Mouse (Mus musculus) midbrain, embryonic 15.5 days (tissue): Measurements from ENCODE around the gene Ppm1h. TPM values are rescaled to one million over a fixed set of nuclear protein-coding genes. Genes with fewer than 3 reads are reported as not detected.

Experiments used
- ATAC-seq: fragments of 200-750 bp; cut with Nextera tagmentation; replicated peaks from 2 replicates; pipeline ENCODE4 v1.8.0; 2017; ENCODE audit warnings: moderate TSS enrichment
- H3K27ac ChIP-seq: fragments of 300-500 bp; sonication (generic); 2 replicates; pipeline ENCODE4 v1.5.1; 2015; ENCODE audit warnings: mild to moderate bottlenecking, inconsistent platforms
- H3K27me3 ChIP-seq: fragments of 300-500 bp; sonication (generic); replicated peaks from 2 replicates; pipeline ENCODE4 v1.6.1; 2015; ENCODE audit warnings: inconsistent platforms
- H3K36me3 ChIP-seq: fragments of 300-500 bp; sonication (generic); replicated peaks from 2 replicates; pipeline ENCODE4 v1.6.1; 2015; ENCODE audit warnings: inconsistent platforms
- H3K4me1 ChIP-seq: fragments of 300-500 bp; sonication (generic); 2 replicates; pipeline ENCODE4 v1.6.1; 2015; ENCODE audit warnings: inconsistent platforms
- H3K4me2 ChIP-seq: fragments of 300-500 bp; sonication (generic); 2 replicates; pipeline ENCODE4 v1.6.1; 2015; ENCODE audit warnings: inconsistent platforms, mild to moderate bottlenecking, moderate library complexity
- H3K4me3 ChIP-seq: fragments of 300-500 bp; sonication (generic); 2 replicates; pipeline ENCODE4 v1.5.1; 2015; ENCODE audit warnings: mild to moderate bottlenecking, inconsistent platforms
- H3K9ac ChIP-seq: fragments of 300-500 bp; sonication (generic); 2 replicates; pipeline ENCODE4 v1.6.1; 2015; ENCODE audit warnings: mild to moderate bottlenecking, inconsistent platforms
- H3K9me3 ChIP-seq: fragments of 300-500 bp; sonication (generic); 2 replicates; pipeline ENCODE4 v1.6.1; 2016; ENCODE audit warnings: inconsistent platforms
- WGBS: fragments of 180-500 bp; shearing (Covaris S2); methylation state at CpG from one replicate; pipeline ENCODE4 v1.1.7; 2015; ENCODE audit warnings: mixed read lengths; 5-methylcytosine and 5-hydroxymethylcytosine counted together
- polyA plus RNA-seq: library from polyadenylated mRNA; unstranded; fragments of >200 nt; fragmentation: Nextera tagmentation; extraction: Ambion mirVana; gene quantifications from 2 replicates; pipeline ENCODE4 v1.2.1, GENCODE M21; 2015

Ppm1h gene
- polyA plus RNA-seq, 1 experiment from 2014 or later = 21.4 TPM

DNA sequence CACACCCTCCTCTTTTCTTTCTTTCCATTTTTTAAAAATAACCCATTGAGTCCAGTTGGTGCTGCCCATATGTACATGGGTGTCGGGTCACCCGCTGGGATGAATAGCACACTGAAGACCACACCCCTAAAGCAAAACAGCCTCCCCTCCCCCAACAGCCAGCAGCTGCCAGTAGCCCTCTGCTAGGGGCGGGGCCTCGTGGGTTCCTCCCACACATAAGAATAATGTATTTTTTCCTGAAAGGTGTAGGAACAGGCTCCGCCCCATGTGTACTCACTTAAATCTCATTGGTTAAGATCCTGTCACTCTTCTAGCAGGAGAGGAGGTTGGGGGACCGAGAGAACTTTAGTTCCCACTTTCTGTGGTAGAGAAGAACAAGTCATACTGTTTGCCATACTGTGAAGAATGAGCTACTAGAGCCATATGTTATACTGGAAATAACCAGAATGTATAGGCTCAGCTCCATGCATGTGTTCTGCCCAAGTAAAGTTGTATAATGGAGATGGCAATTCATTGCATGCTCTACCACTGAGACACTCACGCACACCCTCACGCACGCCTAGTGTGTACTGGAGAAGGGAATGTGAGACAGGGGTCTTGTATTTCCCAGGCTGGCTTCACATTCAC lies 231.0 kb downstream of the Ppm1h start:
- Histone ChIP-seq H3K4me3 (no peak overlapping the region), H3K4me1 (peaks cover 16% of the 10 kb centered on the region), H3K4me2 (no peak overlapping the region), H3K36me3 (no peaks in the 10 kb centered on the region), H3K9me3 (no peaks in the 10 kb centered on the region), H3K27me3 (no peaks in the 10 kb centered on the region), H3K9ac (no peak overlapping the region), H3K27ac (no peak overlapping the region)
- ATAC-seq = no peak
- 93% methylated on average over 9 of the region's 9 CpGs for WGBS

DNA sequence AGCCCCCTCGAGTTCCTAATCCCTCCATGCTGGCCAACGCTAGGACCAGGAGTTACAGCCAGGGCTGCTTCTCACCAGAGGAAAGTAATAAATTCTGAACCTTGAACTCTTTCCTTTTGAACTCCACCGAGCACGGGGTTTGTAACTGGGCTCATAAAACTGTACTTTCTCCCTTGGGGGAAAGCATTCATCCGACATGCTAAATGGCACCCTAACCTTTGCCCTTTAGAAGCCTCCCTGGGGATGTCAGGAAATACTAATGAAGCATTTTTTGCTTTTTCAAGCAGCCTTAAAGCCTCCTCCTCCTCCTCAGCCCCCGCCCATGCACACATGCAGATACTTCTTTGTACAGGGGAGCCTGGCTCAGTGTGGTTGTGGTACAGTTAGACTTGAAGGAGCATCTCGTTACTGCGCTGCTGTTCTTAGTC lies 232.2 kb downstream of the Ppm1h start:
- no peaks in the 10 kb centered on the region for H3K27me3 ChIP-seq
- no peaks in the 10 kb centered on the region for H3K9me3 ChIP-seq
- H3K27ac ChIP-seq = no peak overlapping the region
- no peak overlapping the region for H3K4me2 ChIP-seq
- H3K4me1 ChIP-seq = peaks cover 16% of the 10 kb centered on the region
- WGBS = 65% methylated on average over 8 of the region's 8 CpGs
- H3K4me3 ChIP-seq = no peak overlapping the region
- no peak for ATAC-seq
- no peak overlapping the region for H3K9ac ChIP-seq
- H3K36me3 ChIP-seq = no peaks in the 10 kb centered on the region

DNA sequence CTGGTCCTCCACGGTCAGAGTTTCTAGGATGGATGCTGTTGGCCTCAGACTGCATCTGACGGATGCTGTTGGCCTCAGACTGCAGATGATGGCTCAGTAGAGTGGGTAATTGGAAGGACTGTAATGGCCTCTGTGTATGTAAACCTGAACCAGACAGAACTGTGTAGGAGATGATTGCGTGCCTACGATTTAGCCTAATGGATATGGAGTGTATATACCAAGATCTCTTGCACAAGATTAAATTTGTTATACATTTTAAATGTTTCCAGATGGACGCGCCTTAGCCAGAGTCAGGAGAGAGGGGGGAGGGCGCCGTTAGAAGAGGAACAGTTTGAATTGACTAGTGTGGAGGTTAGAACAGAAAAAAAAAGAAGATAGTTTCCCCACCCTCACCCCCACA lies 233.1 kb downstream of the Ppm1h start:
- 68% methylated on average over 8 of the region's 8 CpGs for WGBS
- no peaks in the 10 kb centered on the region for H3K27me3 ChIP-seq
- peaks cover 16% of the 10 kb centered on the region for H3K4me1 ChIP-seq
- no peak for ATAC-seq
- H3K9ac ChIP-seq = no peak overlapping the region
- H3K4me3 ChIP-seq = no peak overlapping the region
- no peak overlapping the region for H3K4me2 ChIP-seq
- no peaks in the 10 kb centered on the region for H3K36me3 ChIP-seq
- H3K27ac ChIP-seq = no peak overlapping the region
- no peaks in the 10 kb centered on the region for H3K9me3 ChIP-seq

DNA sequence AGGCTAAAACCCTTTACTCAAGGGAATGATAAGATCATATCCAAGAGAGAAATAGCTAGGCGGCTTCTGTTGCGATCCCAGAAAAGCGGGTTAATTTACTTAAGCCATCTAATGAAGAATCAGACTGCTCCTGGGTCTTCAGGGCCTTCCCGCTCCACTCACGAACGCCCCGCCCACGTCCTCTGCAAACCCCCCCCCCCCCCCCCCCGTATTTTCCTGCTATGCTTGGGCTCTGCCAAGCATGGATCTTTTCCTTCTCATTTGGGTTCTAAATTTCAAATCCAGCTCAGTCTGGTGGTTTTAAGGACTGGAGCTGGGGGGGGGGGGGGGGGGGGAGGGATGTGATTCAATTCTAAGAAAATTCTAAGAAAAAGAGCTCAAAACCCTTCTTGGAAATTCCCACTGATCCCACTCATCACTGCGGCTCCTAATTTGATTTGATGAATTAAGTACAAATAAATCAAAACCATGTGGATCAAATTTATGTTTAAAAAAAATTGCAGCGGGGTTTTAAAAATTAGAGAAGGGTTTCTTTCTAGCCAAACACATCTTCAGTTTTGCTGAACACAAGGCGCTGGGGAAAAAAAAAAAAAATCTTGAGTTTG lies 233.6 kb downstream of the Ppm1h start:
- 33% methylated on average over 11 of the region's 12 CpGs for WGBS
- H3K9ac ChIP-seq = no peak overlapping the region
- H3K36me3 ChIP-seq = no peaks in the 10 kb centered on the region
- H3K4me1 ChIP-seq = peaks cover 16% of the 10 kb centered on the region
- no peaks in the 10 kb centered on the region for H3K9me3 ChIP-seq
- no peak for ATAC-seq
- no peak overlapping the region for H3K27ac ChIP-seq
- H3K4me3 ChIP-seq = no peak overlapping the region
- no peak overlapping the region for H3K4me2 ChIP-seq
- H3K27me3 ChIP-seq = no peaks in the 10 kb centered on the region

DNA sequence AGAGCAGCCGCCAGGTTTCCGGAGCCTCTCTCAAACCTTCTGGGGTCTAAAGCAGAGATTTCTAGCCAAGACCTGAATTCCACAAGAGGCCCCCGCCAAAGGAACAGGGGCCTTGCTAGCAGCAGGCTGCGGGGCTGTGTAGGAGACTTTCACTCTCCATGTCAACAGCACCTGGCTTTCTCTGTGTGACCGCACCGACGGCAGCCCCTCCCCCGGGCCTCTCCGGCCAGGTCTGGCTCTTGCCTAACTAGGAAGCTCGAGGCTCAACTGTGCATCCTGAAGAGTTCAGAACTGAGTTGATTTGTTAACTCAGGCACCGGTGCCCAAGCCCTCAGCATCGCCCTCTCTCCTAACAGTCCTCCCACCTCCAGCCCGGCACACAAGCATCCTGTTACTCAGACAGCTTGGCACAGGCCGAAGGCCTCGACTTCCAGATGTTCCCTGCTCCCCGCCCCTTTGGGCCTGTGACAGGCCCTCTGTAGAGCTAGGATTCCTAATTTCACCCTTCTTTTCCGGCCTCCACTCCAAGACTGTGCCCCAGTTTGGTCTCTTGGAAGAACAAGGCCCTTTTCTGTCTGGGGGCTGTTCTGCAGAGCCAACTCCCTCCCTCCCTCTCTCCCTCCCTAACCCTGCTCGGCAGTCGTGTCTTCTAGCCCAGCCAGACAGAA lies 234.3 kb downstream of the Ppm1h start:
- Histone ChIP-seq H3K4me1 (peaks cover 16% of the 10 kb centered on the region), H3K4me3 (no peak overlapping the region), H3K9me3 (no peaks in the 10 kb centered on the region), H3K27me3 (no peaks in the 10 kb centered on the region), H3K27ac (peak overlapping the region; percentile 59), H3K9ac (0 out of 2 replicates have a peak overlapping the region, but pooled peaks have one; percentile 10), H3K36me3 (no peaks in the 10 kb centered on the region), H3K4me2 (no peak overlapping the region)
- peak; percentile 94 for ATAC-seq
- 17% methylated on average over 19 of the region's 19 CpGs for WGBS

DNA sequence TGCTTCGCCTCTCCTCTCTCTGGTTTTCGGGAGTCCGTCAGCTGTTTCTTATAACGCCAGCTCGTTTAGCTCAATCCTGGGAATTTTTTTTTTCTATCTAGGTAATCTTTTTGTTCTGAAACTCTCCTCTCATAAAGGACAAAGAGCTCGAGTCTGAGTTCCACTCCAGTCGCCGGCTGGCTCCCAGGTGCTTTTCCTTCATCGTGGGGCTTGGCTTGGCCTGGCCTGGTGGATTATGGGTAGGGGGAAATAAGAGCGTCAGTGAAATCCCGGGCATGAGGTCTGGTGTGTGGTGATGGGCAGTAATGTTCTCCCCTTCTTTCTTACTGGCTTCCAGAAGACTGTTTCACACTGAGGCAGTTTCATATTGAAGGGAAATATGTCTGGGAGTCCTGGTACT lies 234.8 kb downstream of the Ppm1h start:
- 0 out of 2 replicates have a peak overlapping the region, but pooled peaks have one; percentile 10 for H3K9ac ChIP-seq
- ATAC-seq = 0 out of 2 replicates have a peak, but pooled peaks have one; percentile 22
- H3K36me3 ChIP-seq = no peaks in the 10 kb centered on the region
- peaks cover 16% of the 10 kb centered on the region for H3K4me1 ChIP-seq
- H3K9me3 ChIP-seq = no peaks in the 10 kb centered on the region
- H3K4me3 ChIP-seq = no peak overlapping the region
- 36% methylated on average over 11 of the region's 11 CpGs for WGBS
- H3K27ac ChIP-seq = peak overlapping the region; percentile 59
- no peaks in the 10 kb centered on the region for H3K27me3 ChIP-seq
- H3K4me2 ChIP-seq = no peak overlapping the region

DNA sequence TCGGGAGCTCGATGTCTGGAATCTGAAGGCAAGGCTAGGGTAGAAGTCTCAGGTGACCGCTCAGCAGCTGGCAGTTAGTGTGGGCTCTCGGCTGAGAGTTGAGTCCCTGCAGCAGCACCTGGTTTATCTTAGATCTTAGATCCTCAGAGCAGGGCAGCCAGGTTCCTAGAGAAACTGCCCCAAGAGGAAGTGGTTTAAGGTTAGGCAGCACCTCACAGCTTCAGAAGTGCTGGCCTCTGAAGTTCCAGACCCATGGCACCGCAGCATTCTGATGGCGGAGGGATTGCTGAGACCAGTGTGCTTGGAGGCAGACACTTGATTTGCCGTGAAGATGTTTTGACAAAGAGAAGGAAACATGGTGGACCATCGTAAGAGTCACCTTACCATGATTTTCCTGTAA lies 237.3 kb downstream of the Ppm1h start:
- no peak for ATAC-seq
- H3K27ac ChIP-seq = no peak overlapping the region
- no peaks in the 10 kb centered on the region for H3K27me3 ChIP-seq
- H3K9me3 ChIP-seq = no peaks in the 10 kb centered on the region
- no peaks in the 10 kb centered on the region for H3K36me3 ChIP-seq
- H3K4me2 ChIP-seq = no peak overlapping the region
- WGBS = 85% methylated on average over 8 of the region's 8 CpGs
- no peak overlapping the region for H3K9ac ChIP-seq
- peaks cover 16% of the 10 kb centered on the region for H3K4me1 ChIP-seq
- H3K4me3 ChIP-seq = no peak overlapping the region

DNA sequence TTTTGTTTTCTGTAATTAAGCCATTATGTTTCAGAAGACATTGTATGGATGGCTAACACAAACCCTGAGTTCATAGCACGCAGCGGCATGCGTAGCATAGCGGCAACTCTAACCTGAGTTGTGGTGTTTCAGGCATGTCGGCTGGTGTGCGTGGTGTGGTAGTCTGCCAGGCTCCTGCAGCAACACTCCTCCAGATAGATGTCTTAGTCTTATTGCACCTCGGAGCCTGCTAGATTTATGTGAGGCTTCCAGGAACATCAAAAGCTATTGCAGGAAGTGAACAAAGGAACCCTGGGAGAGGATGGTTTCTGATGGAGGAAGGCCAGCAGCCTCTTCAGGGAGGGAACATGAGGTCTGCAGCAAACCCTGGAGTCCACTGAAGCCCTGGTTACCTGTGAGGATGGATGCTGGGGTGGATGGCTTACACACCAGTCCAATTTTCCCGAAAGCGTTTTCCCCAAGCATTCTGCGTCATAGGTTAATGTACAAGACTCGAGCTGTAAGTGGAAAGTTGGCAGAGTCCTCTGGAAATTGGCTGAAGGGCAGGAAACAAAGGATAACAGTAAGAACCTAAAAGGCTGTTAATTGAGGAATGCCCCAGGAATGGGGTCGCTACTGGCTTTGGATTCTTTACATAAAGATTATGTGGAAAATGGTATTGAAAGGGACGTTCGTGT lies 239.2 kb downstream of the Ppm1h start:
- Histone ChIP-seq H3K27me3 (no peaks in the 10 kb centered on the region), H3K4me3 (no peak overlapping the region), H3K36me3 (no peaks in the 10 kb centered on the region), H3K27ac (no peak overlapping the region), H3K4me1 (peaks cover 7% of the 10 kb centered on the region), H3K9ac (no peak overlapping the region), H3K4me2 (no peak overlapping the region), H3K9me3 (no peaks in the 10 kb centered on the region)
- WGBS = 90% methylated on average over 14 of the region's 14 CpGs
- ATAC-seq = no peak

DNA sequence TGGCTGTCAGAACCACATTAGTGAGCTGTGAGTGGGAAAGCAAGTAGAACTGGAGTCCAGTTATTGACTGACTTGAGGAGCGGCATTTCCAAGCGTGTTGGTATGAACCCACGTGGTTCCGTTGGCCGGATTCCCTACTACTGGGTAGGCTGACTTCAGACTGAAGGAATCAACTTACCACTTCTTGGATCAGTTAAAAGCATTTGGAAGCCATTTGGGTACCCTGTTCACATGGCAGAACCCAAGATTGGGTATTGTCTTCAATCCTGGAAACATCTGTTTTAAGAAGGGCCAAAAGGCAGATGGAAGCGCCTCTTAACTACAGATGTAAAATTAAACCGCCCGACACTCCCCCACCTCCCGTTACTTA lies 239.7 kb downstream of the Ppm1h start:
- H3K4me1 ChIP-seq = peaks cover 2% of the 10 kb centered on the region; the same call in 1 of the 2 replicates
- no peak for ATAC-seq
- H3K36me3 ChIP-seq = no peaks in the 10 kb centered on the region
- no peak overlapping the region for H3K9ac ChIP-seq
- no peaks in the 10 kb centered on the region for H3K9me3 ChIP-seq
- no peak overlapping the region for H3K4me3 ChIP-seq
- no peak overlapping the region for H3K27ac ChIP-seq
- H3K27me3 ChIP-seq = no peaks in the 10 kb centered on the region
- H3K4me2 ChIP-seq = no peak overlapping the region
- 96% methylated on average over 9 of the region's 9 CpGs for WGBS

DNA sequence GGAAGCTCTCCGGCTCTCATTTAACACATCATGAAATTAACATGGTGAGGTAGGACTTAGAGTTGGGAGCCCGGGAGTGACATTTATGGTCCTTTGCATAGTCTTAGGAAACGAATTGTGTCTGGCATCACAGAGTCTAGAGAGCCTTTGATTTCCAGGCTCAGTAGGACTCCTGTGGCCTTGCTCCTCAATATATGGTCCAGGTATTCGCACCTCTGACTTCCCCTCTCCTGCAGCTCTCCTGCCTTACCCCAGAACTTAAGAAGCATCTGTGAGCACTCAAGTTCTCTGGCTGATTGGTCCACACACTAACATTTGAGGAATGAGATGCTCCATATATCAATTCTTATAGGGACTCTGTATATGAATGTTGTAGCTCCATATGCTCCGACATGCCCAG lies 240.2 kb downstream of the Ppm1h start:
- H3K27ac ChIP-seq = no peak overlapping the region
- no peaks in the 10 kb centered on the region for H3K36me3 ChIP-seq
- no peaks in the 10 kb centered on the region for H3K4me1 ChIP-seq
- ATAC-seq = no peak
- H3K27me3 ChIP-seq = no peaks in the 10 kb centered on the region
- H3K4me2 ChIP-seq = no peak overlapping the region
- no peak overlapping the region for H3K9ac ChIP-seq
- WGBS = 95% methylated on average over 5 of the region's 5 CpGs
- H3K9me3 ChIP-seq = no peaks in the 10 kb centered on the region
- no peak overlapping the region for H3K4me3 ChIP-seq

DNA sequence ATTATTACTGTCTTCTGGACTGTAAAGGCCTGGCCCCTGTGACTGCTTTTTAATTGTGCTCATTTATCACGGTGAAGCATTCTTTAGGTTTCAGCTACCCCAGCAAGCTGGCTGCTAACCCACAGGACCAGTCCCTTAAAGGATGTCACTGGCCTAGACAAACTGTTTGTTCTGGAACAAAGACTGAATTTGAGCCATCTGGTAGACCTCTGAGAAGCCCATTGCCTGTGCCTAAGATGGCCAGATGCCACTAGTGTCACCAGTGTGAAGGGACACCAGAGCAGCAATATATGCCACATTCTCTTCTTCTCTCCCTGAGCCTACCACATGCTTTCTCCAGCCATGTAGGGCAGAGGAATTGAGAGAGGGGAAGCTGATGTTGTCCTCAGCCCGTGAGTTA lies 240.9 kb downstream of the Ppm1h start:
- Histone ChIP-seq H3K4me1 (no peaks in the 10 kb centered on the region), H3K9ac (no peak overlapping the region), H3K27ac (no peak overlapping the region), H3K27me3 (no peaks in the 10 kb centered on the region), H3K4me2 (no peak overlapping the region), H3K4me3 (no peak overlapping the region), H3K36me3 (no peaks in the 10 kb centered on the region), H3K9me3 (no peaks in the 10 kb centered on the region)
- no peak for ATAC-seq
- WGBS = 84% methylated on average over 2 of the region's 2 CpGs

DNA sequence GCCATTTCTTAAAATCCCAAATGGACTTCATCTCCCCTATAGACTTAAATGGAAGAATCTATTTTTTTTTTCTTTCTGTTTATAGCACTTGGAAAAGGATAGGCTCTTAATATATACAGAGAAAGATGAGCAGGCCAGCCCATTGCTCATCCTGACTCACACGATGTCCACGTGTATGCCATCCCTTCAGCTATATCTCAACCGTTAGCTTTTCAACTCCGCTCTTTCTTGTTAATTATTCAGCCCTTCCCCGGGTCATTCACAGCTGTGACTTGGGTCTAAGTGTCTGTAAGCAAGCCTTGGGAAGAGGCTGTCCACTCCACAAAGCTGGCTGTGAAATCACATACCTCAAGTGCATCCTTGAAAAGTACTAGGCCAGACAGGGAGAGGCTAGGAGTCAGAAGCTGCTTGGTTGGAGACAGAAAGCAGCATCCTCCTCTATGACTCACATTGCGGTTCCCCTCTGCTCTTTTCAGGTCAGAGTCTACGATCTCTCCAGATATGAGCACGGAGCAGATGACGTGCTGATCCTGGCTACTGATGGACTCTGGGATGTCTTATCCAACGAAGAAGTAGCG lies 241.7 kb downstream of the Ppm1h start:
- H3K9ac ChIP-seq = no peak overlapping the region
- H3K36me3 ChIP-seq = no peaks in the 10 kb centered on the region
- no peak overlapping the region for H3K4me2 ChIP-seq
- whole genome bisulfite sequencing = 96% methylated on average over 11 of the region's 11 CpGs
- no peak overlapping the region for H3K27ac ChIP-seq
- H3K4me1 ChIP-seq = no peaks in the 10 kb centered on the region
- H3K9me3 ChIP-seq = no peaks in the 10 kb centered on the region
- ATAC-seq = no peak
- H3K4me3 ChIP-seq = no peak overlapping the region
- H3K27me3 ChIP-seq = no peaks in the 10 kb centered on the region
